Mouse (Mus musculus): ENCODE results near the gene Tmc1.

DNA sequence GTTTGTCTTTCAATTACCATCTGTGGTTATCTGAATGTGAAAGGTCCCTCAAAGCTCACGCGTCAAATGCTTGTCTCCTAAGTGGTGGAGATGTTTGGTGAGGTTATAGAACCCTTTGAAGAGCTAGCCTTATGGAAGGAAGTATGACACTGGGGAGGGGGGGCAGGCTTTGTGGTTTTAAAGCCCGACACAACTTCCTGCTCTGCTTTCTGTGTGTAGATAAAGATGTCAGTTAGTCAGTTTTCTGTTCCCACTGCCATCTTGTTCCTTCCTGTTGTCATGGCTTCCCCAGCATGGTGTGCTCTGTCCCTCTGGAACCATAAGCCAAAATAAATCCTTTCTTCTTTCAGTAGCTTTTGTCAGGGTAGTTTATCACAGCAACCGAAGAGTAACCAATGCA is 78.1 kb downstream of the Tmc1 start:
- TF ChIP-seq CTCF (IDR thresholded peaks at IDR 0.05): no peak
- no peak for TF ChIP-seq POLR2A (IDR thresholded peaks at IDR 0.05; ENCODE audit: insufficient read depth, low read depth, low read length)
